Mouse (Mus musculus) monocyte, adult 5-6 weeks (primary cell): ENCODE results near the gene Ilf2. TPM values are rescaled to one million over a fixed set of nuclear protein-coding genes. Genes with fewer than 3 reads are reported as not detected.

Experiments
- ATAC-seq: fragments of 153-309, 156-312 bp; replicated peaks from 2 replicates; pipeline ENCODE4 v1.8.0; 2017; ENCODE audit warnings: mild to moderate bottlenecking; ENCODE audit not compliant: low TSS enrichment, insufficient number of reproducible peaks, severe bottlenecking, poor library complexity, low FRiP score
- total RNA-seq: library from RNA; stranded (forward); fragments of 200-1000, 200-491, 200-594 nt; gene quantifications from 3 replicates; pipeline ENCODE4 v1.2.3, GENCODE M21; 2017

The Ilf2 gene
- total RNA-seq, 1 experiment from 2014 or later = 72.4 TPM

DNA sequence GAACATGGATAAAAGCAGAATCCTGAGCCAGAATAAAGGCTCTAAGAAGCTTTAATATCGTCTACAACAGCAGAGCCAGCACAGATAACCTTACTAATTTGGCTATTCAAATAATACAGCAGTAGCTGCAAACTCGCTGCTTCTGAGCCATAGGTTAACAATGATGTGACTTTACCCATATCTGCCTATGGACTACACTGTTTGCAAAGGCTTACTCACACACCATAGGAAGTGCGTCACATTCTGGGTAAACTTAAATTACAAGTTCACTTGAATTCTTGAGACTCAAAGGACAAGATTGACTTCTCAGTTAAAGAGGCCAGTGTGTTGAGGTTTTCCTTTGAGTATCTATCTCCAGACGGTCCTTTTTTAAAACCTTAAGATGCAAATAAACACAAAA is 27.5 kb downstream of the Ilf2 start:
- ATAC-seq = no peak

DNA sequence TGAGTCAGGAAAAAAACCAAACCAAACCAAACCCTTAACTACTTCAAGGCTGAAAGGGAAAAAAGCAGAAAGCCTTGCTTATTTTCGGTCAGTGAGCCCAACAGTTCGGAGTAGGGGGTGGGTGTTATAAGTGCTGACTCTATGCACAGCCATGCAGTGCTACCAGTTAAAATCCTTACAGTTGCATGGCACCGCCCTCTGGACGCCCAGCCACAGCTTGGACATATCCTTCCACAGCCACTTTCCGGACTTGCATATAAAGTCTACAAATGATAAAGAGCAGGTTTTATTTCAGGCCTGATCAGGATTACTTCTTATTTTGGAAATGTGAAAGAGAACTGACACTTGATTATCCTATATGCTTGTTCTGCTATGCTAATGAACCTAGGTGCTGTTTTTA is 29.3 kb downstream of the Ilf2 start:
- no peak for ATAC-seq

DNA sequence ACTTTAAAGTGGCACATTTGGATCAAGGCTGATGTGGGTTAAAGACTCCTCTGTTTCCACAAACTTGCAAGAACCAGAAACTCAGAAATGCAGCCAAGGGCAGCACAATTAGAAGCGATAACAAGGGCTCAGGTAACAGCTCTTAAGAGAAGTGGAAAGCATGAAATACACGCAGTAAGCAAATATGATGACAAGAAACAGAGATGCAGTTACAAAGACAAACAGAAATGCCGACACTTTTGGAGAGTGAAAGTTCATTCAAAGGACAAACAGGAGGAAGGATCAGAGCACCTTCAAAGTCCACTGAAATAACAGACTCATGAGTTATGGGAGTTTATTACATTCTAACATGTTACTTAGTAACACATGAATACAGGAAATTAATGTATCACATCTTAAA is 30.4 kb downstream of the Ilf2 start:
- ATAC-seq = no peak

DNA sequence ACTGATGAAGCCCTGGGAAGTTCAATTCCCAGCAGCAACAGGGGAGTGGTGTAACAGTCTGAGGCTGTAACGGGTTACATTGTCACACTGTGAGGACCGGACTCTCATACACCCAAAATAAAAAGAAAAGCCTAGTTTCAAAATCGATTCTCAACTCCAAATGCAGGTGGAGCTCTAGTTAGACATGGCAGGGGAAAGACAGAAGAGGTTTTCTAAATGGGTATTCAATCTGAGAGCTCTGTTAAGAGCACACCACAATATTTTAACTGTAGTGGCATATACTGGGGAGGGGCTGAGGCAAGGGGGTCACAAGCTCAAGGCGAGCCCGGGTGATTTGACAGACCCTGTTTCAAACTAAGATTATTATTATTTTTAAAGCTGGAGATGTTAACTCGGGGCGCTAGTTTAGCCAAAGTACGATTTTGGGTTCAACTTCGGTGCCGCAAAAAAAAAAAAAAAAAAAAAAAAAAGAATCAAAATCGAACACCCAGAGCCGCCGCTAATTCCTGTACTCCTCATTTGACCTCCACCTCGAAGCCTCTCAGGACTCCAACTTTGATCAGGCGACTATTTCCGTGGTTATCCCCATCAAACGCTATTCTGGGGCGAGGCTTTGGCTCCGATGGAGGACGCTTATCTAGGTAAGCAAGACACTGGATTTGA is 32.5 kb downstream of the Ilf2 start:
- peak; percentile 14; the same call in 1 of the 2 replicates for ATAC-seq

DNA sequence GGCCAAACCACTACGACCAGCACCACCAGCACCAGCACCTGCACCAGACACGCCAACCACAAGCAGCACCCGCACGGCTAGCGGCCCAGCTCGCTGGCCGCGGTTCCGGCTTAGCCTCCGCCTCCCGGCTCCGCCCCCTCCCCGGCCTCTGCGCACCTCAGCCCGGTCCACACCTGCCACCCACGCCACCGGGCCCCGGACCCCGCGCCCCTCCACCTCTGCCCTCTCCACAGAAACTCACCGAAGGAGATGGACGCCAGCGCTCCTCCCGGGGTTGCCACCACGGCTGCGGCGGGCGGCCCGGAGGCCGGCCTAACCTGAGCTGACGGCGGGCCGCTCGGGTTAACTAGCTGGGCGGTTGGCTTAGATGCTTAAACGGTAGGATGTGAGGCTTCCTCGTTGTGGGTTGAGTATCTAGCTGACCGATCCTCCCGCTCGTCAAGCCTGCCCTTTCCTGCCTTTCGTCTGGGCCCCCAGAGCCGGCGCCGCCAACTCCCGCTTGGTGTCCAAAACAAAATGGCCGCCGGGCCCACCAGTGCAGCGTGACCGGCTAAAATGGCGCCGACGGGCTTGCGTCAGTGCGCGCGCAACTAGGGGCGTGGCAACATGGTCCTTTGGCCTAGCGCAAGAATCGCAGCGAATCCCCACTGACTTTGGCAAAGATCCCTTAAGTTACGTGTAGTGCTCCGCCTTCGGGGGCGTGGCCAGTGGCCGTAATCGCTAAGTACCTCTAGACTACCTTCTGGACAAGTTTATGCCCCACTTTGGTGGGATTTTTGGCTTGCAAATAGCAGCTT is 33.2 kb downstream of the Ilf2 start, which contains the start of gene Chtop:
Gene Chtop, minus strand, starts transcription at position 549 of the 797 bp plus-strand sequence.
- ATAC-seq = peak; percentile 87

DNA sequence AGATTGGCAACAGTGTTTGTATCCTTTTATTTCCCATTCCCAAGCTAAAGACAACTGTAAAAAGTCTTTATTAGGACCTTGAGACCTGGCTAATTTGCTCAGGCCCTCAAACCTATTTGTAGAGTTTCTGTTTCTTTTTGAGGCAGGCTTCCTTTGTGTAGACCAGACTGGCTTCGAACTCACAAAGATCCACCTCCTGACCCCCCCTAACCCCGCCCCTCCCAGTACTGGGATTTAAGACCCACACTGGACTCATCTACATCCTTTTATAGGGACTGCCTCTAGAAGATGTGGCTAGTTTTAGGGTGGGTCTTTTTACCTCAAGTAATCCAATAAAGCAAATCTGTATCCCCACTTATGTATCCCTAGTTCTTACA is 33.8 kb downstream of the Ilf2 start:
- ATAC-seq = no peak

DNA sequence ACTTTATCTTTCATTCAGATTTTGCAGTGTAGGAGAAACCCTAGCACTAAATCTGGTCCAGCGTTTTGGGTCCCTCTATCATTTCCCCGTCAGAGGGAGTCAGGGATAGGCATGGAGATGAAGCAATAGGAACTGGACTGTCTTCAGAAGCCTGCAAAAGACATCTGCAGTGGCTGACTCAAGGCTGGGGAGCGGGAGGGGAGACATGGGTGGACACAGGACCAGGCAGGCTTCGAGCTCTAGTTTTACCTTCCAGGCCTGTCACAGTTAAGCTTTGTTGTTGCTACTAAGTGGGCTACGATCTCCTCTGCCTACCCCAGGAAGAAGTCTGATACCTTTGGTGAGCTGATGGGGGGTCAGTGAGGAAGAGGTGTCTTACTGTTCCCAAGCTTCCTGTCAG is 36.4 kb downstream of the Ilf2 start:
- no peak for ATAC-seq

DNA sequence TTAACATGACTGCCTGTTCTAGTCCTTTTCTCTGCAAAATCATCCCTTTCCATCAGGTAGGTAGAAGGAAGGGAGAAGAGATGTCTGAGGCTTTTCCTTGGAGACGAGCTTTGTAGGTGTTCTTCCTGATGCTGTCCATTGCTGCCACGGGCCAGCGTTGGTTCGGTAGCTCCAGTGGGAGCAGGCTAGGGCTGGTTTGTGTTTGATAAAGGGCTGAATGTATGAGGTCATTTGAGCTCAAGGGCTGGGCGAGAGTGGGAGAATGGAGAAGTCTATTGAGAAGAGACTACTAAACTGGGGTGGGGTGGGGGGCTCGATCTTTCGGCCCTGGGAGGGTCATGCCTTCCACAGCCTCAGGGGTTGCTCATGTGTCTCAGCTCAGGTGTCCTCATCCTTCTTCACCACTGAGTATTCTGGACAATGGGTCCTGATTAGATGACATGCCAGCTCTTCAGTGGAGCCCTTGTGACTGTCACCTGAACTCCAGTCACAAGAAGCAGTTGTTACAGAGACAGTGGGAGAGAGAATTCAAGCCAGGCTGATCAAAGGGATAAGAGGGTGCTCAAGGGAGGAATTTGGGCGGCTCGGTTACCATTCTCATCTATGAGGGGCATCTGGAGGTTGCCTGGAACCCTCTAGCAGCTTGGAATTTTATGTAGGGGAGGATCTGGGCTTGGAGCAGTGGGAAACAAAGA is 37.2 kb downstream of the Ilf2 start:
- ATAC-seq = no peak

DNA sequence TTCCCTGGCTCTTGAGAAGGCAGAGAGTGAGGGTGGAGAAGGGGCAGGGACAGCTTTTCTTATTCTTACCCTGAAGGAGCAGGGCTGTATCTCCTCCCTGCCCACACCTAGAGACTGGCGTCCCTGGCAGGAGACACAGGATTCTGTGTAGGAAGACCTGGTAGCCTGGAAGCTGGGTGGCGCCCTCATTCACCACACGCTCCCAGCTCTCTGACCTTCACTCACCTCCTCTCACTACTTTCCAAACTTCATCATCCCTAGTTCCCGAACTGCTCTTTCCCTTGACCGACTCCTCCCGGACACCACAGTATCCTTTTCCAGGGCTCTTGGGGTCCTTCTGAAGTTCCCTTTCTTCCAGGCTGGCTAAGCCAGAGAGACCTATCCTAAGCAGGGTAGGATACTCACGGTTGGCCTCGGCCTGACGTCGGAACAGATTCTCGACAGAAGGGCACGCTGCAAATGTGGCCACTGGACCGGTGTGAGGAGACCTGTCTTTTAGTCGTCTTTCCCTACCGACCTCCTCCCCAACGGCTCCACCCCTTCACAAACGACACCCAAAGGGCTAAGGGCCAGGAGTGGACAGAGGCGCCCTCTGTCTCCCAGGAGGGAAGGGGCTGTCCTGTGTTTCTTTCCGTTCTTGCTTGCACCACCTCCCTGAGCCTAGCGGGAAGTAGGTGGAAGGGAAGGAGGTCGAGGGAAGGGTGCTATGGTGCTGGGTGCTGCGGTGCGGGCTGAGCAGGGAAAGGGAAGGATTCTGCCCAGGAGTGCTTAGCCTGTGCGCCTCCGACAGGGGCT is 38.1 kb downstream of the Ilf2 start, which contains the start of the genes S100a1 and S100a13:
Gene S100a1, minus strand, starts transcription at position 597 of the 795 bp plus-strand sequence.
Gene S100a13, plus strand, starts transcription at position 640 of the 795 bp plus-strand sequence.
- peak; percentile 48 for ATAC-seq

DNA sequence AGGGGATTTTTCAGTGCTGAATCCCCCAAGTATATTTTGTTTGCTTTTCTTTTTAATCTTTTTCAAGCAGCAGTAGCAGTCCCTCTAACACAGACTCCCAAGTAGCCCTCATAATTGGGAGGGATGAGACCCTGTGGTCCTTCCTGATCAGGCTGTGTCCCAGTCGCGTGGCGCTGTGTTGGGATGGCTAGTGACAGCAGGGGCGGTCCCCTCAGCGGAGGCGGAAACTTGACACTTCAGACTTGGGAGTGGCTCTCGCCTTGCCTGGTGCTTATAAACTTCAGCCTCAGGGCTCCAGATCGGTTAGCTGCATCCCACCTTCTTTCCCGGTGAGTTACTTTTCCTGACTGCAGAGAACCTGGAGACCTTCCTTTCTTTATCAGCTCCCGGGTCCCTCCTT is 38.8 kb downstream of the Ilf2 start:
- ATAC-seq = peak; percentile 36; the same call in 1 of the 2 replicates

DNA sequence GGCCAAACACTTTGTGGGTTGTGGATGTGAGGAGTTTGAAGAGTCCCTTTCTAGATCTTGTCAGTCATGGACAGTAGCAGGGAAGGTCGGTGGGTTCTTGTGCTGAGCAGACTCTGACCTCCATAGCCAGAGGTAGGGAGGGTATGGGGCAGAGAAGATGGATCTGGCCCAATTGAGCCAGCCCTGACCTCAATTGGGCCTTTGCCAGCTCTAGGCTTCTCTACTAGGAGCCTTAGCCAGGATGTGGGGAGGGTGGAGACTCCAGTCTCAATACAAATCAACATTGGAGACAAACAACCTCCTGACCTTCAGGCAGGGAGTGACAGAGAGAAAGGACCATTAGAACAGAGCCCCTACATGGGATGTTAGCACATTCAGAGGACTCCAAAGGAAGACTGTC is 39.3 kb downstream of the Ilf2 start:
- no peak for ATAC-seq

DNA sequence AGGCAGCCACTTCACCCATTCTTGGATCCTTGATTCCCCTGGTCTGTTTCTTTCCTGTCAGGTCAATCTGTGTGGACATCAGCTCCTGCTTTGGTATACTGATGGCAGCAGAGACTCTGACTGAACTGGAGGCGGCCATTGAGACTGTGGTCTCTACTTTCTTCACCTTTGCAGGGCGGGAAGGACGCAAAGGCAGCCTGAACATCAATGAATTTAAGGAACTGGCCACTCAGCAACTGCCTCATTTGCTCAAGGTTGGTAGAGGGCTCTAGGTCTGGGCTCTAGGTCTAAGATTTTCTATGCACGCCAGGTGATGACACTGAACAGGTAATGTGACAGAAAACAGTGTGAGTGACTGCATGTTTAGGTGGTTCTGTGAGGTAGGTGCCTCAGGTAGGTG is 39.9 kb downstream of the Ilf2 start:
- ATAC-seq = no peak

DNA sequence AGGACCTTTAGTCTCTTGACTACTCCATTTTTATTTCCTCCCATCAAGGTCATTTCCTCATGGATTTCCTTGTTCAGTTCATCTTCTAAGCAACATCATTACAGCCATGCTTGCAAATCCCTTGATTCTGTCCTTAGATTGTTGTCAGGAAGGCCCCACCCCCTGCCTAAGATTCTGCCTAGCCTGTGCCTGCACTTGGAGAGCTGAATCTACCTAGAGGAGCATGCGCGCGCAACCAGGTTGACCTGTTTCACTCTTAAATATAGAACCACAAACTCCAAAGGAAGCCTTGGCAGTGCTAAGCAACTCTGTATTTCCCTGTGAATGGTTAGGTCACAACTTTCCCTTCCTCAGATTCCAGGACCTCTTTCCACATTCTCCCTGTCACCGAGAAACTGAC is 41.8 kb downstream of the Ilf2 start:
- ATAC-seq = no peak

DNA sequence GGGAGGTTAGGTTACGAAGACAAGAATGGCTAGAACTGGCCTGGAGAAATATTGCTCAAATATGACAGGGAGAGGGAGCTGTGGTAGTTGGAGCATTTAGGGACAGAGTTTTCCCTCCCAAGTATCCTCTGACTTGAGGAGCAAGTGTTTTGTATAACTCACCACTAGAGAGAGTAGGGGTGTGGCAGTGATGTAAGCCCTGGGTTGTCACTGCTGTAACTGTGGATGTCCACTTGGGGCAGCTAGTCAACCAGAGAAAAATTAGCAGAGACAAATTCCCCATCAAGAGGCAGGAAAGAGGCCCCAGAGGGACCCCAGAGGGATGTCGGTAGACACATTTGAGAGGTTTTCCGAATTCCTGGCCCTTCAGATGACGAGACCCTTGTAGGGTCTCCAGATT is 49.5 kb downstream of the Ilf2 start:
- ATAC-seq = peak; percentile 84

DNA sequence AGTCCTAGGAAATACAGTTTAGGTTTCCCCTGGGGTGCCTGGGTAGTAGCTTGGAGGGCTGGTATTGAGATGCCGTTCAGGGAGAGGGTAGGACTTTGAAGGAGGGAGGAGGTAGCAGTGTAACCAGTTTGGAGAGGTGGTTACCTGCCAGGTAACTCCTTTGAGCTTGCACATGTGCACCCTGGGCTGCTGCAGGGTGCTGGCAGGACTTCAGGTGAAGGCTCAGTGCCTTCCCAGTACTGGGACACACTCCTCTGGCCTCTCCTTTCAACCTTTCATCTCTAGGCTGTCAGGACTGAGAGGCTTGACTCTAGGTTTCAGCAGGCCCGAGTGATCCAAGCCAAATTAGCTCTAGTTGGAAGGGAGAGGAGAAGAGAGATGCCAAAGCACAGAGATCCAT is 50.1 kb downstream of the Ilf2 start:
- no peak for ATAC-seq

DNA sequence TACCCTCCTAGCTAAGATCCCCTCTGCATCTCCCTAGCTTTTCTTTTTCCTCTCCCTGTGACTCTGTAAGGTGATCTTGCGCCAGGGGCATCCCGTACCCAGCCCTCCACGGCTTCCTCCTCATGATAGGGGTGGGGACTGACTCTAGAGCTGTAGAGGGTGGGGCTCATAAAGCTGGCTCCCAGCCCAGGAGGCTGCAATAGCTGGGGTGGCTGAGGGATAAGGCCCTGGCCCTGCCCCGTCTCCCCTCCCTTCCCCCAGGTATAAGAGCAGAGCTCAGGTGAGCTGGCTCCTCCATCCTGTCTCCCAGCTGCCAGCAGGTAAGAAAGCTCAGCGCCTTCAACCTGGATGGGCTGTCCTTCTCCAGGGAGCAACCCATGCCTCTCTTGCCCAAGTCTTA is 50.7 kb downstream of the Ilf2 start, which contains the start of gene S100a14:
Gene S100a14, plus strand, starts transcription at position 277 of the 400 bp plus-strand sequence.
- 0 out of 2 replicates have a peak, but pooled peaks have one; percentile 10 for ATAC-seq

DNA sequence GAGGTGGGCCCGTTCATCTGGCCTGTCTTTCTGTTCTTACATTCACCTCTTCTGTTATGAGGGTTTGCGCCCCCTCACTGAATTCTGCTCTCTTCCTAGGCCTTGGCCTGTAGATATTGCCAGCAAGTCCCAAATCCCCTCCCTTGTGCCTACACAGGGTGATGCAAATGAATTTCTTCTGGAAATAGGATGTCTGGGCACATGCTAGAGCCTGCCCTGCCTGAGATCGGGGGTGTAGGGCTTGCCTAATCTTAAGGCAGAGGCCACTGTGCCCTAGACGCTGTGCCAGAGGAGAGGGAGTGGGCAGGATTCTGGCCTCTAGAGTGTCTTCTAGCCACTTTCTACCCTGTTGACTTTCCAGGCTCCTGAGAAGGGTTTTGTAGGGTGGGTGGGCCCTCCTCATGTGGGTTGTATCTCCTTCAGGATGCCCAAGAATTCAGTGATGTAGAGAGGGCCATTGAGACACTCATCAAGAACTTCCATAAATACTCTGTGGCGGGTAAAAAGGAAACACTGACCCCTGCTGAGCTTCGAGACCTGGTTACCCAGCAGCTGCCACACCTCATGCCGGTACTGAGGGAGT is 51.5 kb downstream of the Ilf2 start:
- ATAC-seq = no peak

DNA sequence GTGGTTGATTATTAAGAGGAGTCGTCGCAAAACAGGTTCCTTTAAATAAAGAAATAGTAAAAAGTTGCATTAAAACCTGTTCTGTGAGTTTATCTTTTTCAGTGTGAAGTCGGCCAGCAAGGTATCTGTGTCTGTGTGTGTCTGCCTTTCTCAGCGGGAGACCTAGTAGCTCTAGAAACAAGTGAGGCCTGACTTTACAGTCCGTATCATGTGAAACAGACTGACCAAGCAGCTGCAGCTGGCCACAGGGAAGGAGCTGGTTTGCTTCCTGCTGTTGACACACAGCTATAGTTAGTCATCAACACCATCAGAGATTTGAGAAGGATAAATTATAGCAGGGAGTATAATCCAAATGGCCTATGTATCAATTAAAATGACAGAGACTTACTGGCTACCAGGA is 55.8 kb downstream of the Ilf2 start:
- ATAC-seq = no peak
